Mouse (Mus musculus): ENCODE measurements around the gene Fyn. TPM values are rescaled to one million over a fixed set of nuclear protein-coding genes. Genes with fewer than 3 reads are reported as not detected.

The Fyn gene
- polyA plus RNA-seq, 1 experiment from 2014 or later: 21.3 TPM

GRCm38 (mm10) chr10:39471714-39472531 is 103.3 kb downstream of the Fyn start:
- H3K4me2 ChIP-seq (replicated peaks): no peak overlapping the region
- H3K4me3 ChIP-seq (replicated peaks): no peak overlapping the region
- H3K36me3 ChIP-seq: no peaks in the 10 kb centered on the region
- H3K27ac ChIP-seq: no peak overlapping the region
- peaks cover 16% of the 10 kb centered on the region for H3K4me1 ChIP-seq (replicated peaks)
- no peaks in the 10 kb centered on the region for H3K9me3 ChIP-seq
- WGBS: 64% methylated on average over 15 of the region's 15 CpGs
- H3K27me3 ChIP-seq (replicated peaks): no peaks in the 10 kb centered on the region
- ATAC-seq: no peak
- H3K9ac ChIP-seq: no peak overlapping the region

GRCm38 (mm10) chr10:39472923-39473322 is 104.3 kb downstream of the Fyn start:
- peaks cover 11% of the 10 kb centered on the region for H3K4me1 ChIP-seq (replicated peaks)
- no peak for ATAC-seq
- H3K4me3 ChIP-seq (replicated peaks): no peak overlapping the region
- no peaks in the 10 kb centered on the region for H3K9me3 ChIP-seq
- no peak overlapping the region for H3K9ac ChIP-seq
- H3K27ac ChIP-seq: no peak overlapping the region
- 69% methylated on average over 7 of the region's 7 CpGs for WGBS
- no peak overlapping the region for H3K4me2 ChIP-seq (replicated peaks)
- no peaks in the 10 kb centered on the region for H3K27me3 ChIP-seq (replicated peaks)
- no peaks in the 10 kb centered on the region for H3K36me3 ChIP-seq

- Histone ChIP-seq H3K9me3 (no peaks in the 10 kb centered on the region), H3K27ac (no peak overlapping the region), H3K4me2 (replicated peaks) (no peak overlapping the region), H3K36me3 (no peaks in the 10 kb centered on the region), H3K9ac (no peak overlapping the region), H3K4me1 (replicated peaks) (0 out of 2 replicates have a peak, but pooled peaks cover 4% of the 10 kb centered on the region), H3K27me3 (replicated peaks) (no peaks in the 10 kb centered on the region), H3K4me3 (replicated peaks) (no peak overlapping the region)
- WGBS: 88% methylated on average over 1 of the region's 1 CpGs
- no peak for ATAC-seq
These were observed 110.7 kb downstream of the Fyn start for GRCm38 (mm10) chr10:39479361-39479760.

GRCm38 (mm10) chr10:39484382-39484826 is 115.7 kb downstream of the Fyn start:
- Histone ChIP-seq H3K9me3 (no peaks in the 10 kb centered on the region), H3K27ac (no peak overlapping the region), H3K4me1 (replicated peaks) (peaks cover 37% of the 10 kb centered on the region), H3K27me3 (replicated peaks) (no peaks in the 10 kb centered on the region), H3K9ac (no peak overlapping the region), H3K4me3 (replicated peaks) (no peak overlapping the region), H3K36me3 (no peaks in the 10 kb centered on the region), H3K4me2 (replicated peaks) (no peak overlapping the region)
- ATAC-seq: no peak
- WGBS: 44% methylated on average over 8 of the region's 8 CpGs

DNA sequence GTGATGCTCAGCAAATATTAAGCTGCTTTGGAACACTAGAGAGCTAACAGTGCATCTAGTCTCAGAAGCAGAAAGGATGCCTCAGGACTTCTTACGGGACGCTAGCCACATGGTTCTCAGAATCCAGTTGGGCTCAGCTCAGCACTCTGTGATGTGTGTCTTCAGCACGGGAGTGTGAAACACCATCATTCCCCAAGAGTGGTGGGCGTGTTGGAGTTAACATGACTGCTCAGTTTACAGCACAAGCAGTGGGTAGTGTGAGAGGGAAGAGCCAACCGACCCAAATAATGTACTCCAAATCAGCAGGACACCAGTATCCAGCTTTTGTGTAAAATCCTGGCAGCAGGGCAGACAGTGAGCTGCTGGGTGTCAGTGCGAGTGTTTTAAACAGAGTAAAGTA is 116.2 kb downstream of the Fyn start:
- 51% methylated on average over 6 of the region's 6 CpGs for WGBS
- Histone ChIP-seq H3K9me3 (no peaks in the 10 kb centered on the region), H3K4me3 (replicated peaks) (no peak overlapping the region), H3K4me1 (replicated peaks) (peaks cover 38% of the 10 kb centered on the region), H3K27ac (no peak overlapping the region), H3K4me2 (replicated peaks) (no peak overlapping the region), H3K9ac (no peak overlapping the region), H3K36me3 (no peaks in the 10 kb centered on the region), H3K27me3 (replicated peaks) (no peaks in the 10 kb centered on the region)
- no peak for ATAC-seq

- Histone ChIP-seq H3K4me2 (replicated peaks) (no peak overlapping the region), H3K9ac (no peak overlapping the region), H3K27me3 (replicated peaks) (no peaks in the 10 kb centered on the region), H3K36me3 (no peaks in the 10 kb centered on the region), H3K4me3 (replicated peaks) (no peak overlapping the region), H3K27ac (no peak overlapping the region), H3K9me3 (no peaks in the 10 kb centered on the region), H3K4me1 (replicated peaks) (peaks cover 48% of the 10 kb centered on the region)
- 75% methylated on average over 4 of the region's 4 CpGs for WGBS
- ATAC-seq: no peak
These were observed 117.3 kb downstream of the Fyn start for GRCm38 (mm10) chr10:39485939-39486338.

- no peak overlapping the region for H3K4me3 ChIP-seq (replicated peaks)
- WGBS: 42% methylated on average over 11 of the region's 11 CpGs
- no peaks in the 10 kb centered on the region for H3K27me3 ChIP-seq (replicated peaks)
- peaks cover 48% of the 10 kb centered on the region for H3K4me1 ChIP-seq (replicated peaks)
- H3K4me2 ChIP-seq (replicated peaks): no peak overlapping the region
- H3K9ac ChIP-seq: no peak overlapping the region
- H3K27ac ChIP-seq: no peak overlapping the region
- no peak for ATAC-seq
- H3K36me3 ChIP-seq: no peaks in the 10 kb centered on the region
- no peaks in the 10 kb centered on the region for H3K9me3 ChIP-seq
These were observed 118.1 kb downstream of the Fyn start for GRCm38 (mm10) chr10:39486501-39487450.

DNA sequence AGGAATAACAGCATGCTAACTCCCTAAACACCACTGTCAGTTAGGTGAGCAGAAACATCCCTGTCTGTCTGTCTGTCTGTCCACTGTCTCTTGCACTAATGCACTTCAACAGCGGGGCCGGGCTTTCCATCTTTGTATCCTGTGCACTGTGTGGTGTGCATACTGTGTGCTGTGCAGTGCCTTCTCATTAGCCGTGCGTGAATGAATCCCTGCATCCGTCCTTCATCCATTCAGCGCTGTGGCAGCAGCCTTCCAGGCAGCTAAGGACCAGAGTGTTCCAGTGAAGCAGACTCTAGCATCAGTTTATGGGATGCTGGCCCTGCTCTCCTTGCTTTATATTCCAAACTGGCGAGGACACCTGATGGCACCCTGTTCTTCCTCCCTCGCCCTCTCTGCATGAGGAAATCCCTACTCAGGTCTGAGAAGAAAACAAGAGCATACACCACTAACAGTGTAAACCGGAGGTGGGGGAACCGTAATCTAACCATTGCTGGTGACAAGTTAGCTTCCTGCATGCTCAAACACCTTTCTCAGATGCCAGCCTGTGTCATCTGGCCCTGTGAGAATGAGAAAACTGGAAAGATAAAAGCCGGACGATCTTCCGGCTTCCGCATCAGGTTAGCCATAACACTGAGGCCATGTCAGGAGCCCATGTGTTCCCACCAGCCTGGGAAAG is 119.2 kb downstream of the Fyn start:
- H3K27ac ChIP-seq: no peak overlapping the region
- H3K4me1 ChIP-seq (replicated peaks): peaks cover 48% of the 10 kb centered on the region
- 77% methylated on average over 14 of the region's 14 CpGs for WGBS
- H3K36me3 ChIP-seq: no peaks in the 10 kb centered on the region
- no peaks in the 10 kb centered on the region for H3K27me3 ChIP-seq (replicated peaks)
- no peak for ATAC-seq
- no peak overlapping the region for H3K4me2 ChIP-seq (replicated peaks)
- H3K9ac ChIP-seq: no peak overlapping the region
- no peaks in the 10 kb centered on the region for H3K9me3 ChIP-seq
- no peak overlapping the region for H3K4me3 ChIP-seq (replicated peaks)

GRCm38 (mm10) chr10:39488542-39488941 is 119.9 kb downstream of the Fyn start:
- Histone ChIP-seq H3K27me3 (replicated peaks) (no peaks in the 10 kb centered on the region), H3K36me3 (no peaks in the 10 kb centered on the region), H3K27ac (no peak overlapping the region), H3K9ac (no peak overlapping the region), H3K9me3 (no peaks in the 10 kb centered on the region), H3K4me1 (replicated peaks) (peaks cover 48% of the 10 kb centered on the region), H3K4me3 (replicated peaks) (no peak overlapping the region), H3K4me2 (replicated peaks) (no peak overlapping the region)
- 58% methylated on average over 3 of the region's 3 CpGs for WGBS
- ATAC-seq: no peak

DNA sequence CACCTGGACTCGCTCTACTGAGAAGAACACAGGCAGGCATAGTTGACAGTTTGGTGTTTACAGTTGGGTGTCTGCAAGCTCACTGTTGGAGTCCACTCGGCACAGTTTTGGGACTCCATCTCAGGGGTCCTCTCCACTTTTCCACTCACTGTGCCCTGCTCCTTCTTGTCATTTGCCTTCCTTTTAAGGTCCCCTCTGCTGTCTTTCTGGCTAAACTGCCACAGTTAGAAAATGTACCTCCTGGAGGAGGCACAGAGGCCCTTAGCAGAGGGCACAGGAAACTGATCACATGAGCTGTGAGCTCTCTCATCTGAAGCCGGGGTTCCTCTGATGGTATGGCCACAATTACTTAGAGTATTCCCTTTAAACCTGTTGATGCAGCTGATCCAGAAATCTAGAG is 120.3 kb downstream of the Fyn start:
- H3K27me3 ChIP-seq (replicated peaks): no peaks in the 10 kb centered on the region
- no peak overlapping the region for H3K27ac ChIP-seq
- H3K4me2 ChIP-seq (replicated peaks): no peak overlapping the region
- no peak for ATAC-seq
- H3K9ac ChIP-seq: no peak overlapping the region
- H3K36me3 ChIP-seq: no peaks in the 10 kb centered on the region
- H3K4me1 ChIP-seq (replicated peaks): peaks cover 48% of the 10 kb centered on the region
- H3K4me3 ChIP-seq (replicated peaks): no peak overlapping the region
- WGBS: 70% methylated on average over 3 of the region's 3 CpGs
- no peaks in the 10 kb centered on the region for H3K9me3 ChIP-seq

- Histone ChIP-seq H3K9me3 (no peaks in the 10 kb centered on the region), H3K27ac (0 out of 2 replicates have a peak overlapping the region, but pooled peaks have one; percentile 20), H3K9ac (no peak overlapping the region), H3K4me3 (replicated peaks) (no peak overlapping the region), H3K4me1 (replicated peaks) (peaks cover 37% of the 10 kb centered on the region), H3K4me2 (replicated peaks) (no peak overlapping the region), H3K27me3 (replicated peaks) (no peaks in the 10 kb centered on the region), H3K36me3 (no peaks in the 10 kb centered on the region)
- 56% methylated on average over 9 of the region's 9 CpGs for WGBS
- peak; percentile 72 for ATAC-seq
These were observed 121.9 kb downstream of the Fyn start for GRCm38 (mm10) chr10:39490349-39491121.
